Mouse (Mus musculus) bone marrow, adult 2 months (tissue): ENCODE results near the gene Lmna.

Experiments
- CTCF ChIP-seq: fragments of 200-500 bp; IDR thresholded peaks from 2 replicates; pipeline ENCODE4 v1.5.1; 2011; ENCODE audit warnings: low read length, control low read depth; ENCODE audit not compliant: control insufficient read depth, insufficient read depth
- POLR2A ChIP-seq: fragments of 200-500 bp; IDR thresholded peaks from 2 replicates; pipeline ENCODE4 v1.6.1; 2011; ENCODE audit warnings: low read depth, mild to moderate bottlenecking, control low read depth, low read length, borderline replicate concordance; ENCODE audit not compliant: control insufficient read depth

DNA sequence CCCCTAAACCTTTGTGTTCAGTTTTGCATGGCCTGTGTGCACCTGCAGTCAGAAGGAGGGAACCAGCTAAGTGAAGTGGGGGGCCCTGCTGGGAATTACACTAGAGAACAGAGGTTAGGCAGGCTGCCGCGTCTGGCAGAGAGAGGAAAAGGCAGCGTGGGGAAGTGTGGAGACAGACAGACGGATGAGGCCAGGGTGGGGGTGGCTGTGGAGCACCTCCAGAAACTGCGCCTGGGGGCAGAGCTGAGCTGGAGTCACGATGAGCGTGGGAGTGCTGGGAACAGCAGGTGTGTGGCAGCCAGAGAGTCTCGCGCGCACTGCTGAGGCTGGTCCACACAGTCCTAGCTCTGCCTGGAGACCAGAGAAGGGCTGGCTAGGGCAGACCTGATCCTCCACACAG, 74.2 kb downstream of the Lmna start:
- TF ChIP-seq CTCF (no peak), POLR2A (no peak)
